Mouse (Mus musculus) heart, embryonic 11.5 days (tissue): ENCODE data around the gene Orc3. TPM values are rescaled to one million over a fixed set of nuclear protein-coding genes. Genes with fewer than 3 reads are reported as not detected.

Source experiments
- ATAC-seq: fragments of 200-750 bp; cut with Nextera tagmentation; replicated peaks from 2 replicates; pipeline ENCODE4 v1.8.0; 2017; ENCODE audit warnings: moderate library complexity; ENCODE audit not compliant: insufficient number of reproducible peaks, low FRiP score, low TSS enrichment
- H3K27ac ChIP-seq: fragments of 300-500 bp; sonication (generic); 2 replicates; pipeline ENCODE4 v1.5.1; 2014; ENCODE audit warnings: mild to moderate bottlenecking, low read depth, low read length
- H3K27me3 ChIP-seq: fragments of 300-500 bp; sonication (generic); 2 replicates; pipeline ENCODE4 v1.6.1; 2014; ENCODE audit warnings: mild to moderate bottlenecking, low read length, mixed read lengths; ENCODE audit not compliant: control insufficient read depth, insufficient read depth
- H3K36me3 ChIP-seq: fragments of 300-500 bp; sonication (generic); 2 replicates; pipeline ENCODE4 v1.6.1; 2014; ENCODE audit warnings: mild to moderate bottlenecking, low read length, moderate library complexity, mixed read lengths; ENCODE audit not compliant: control insufficient read depth, insufficient read depth
- H3K4me1 ChIP-seq: fragments of 300-500 bp; sonication (generic); 2 replicates; pipeline ENCODE4 v1.6.1; 2014; ENCODE audit warnings: low read length; ENCODE audit not compliant: control insufficient read depth, insufficient read depth
- H3K4me2 ChIP-seq: fragments of 300-500 bp; sonication (generic); 2 replicates; pipeline ENCODE4 v1.6.1; 2014; ENCODE audit warnings: mild to moderate bottlenecking, moderate library complexity
- H3K4me3 ChIP-seq: fragments of 300-500 bp; sonication (generic); 2 replicates; pipeline ENCODE4 v1.5.1; 2014; ENCODE audit warnings: low read depth, low read length
- H3K9ac ChIP-seq: fragments of 300-500 bp; sonication (generic); 2 replicates; pipeline ENCODE4 v1.6.1; 2014; ENCODE audit warnings: mild to moderate bottlenecking, low read depth, low read length, moderate library complexity
- H3K9me3 ChIP-seq: fragments of 300-500 bp; sonication (generic); replicated peaks from 2 replicates; pipeline ENCODE4 v1.6.1; 2016; ENCODE audit warnings: low read length; ENCODE audit not compliant: control insufficient read depth
- WGBS: fragments of 180-500 bp; shearing (Covaris S2); extraction: QIAGEN DNeasy Blood & Tissue Kit; methylation state at CpG from one replicate; pipeline ENCODE4 v1.1.7; 2014; ENCODE audit not compliant: insufficient replicate concordance; 5-methylcytosine and 5-hydroxymethylcytosine counted together
- polyA plus RNA-seq: library from polyadenylated mRNA; unstranded; fragments of >200 nt; fragmentation: Nextera tagmentation; extraction: Ambion mirVana; gene quantifications from 2 replicates; pipeline ENCODE4 v1.2.1, GENCODE M21; 2014

The Orc3 gene
- polyA plus RNA-seq, 1 experiment from 2014 or later, result 84.7 TPM

GRCm38 (mm10) chr4:34551098-34551809, 63.5 kb downstream of the Orc3 start:
- Histone ChIP-seq H3K27me3 (no peaks in the 10 kb centered on the region), H3K4me3 (peak overlapping the region; percentile 88), H3K4me2 (peak overlapping the region; percentile 78), H3K27ac (peak overlapping the region; percentile 92), H3K9me3 (no peaks in the 10 kb centered on the region), H3K4me1 (peaks cover 15% of the 10 kb centered on the region), H3K9ac (peak overlapping the region; percentile 99), H3K36me3 (no peaks in the 10 kb centered on the region)
- under 1% methylated on average over 48 of the region's 50 CpGs for WGBS
- peak; percentile 60 for ATAC-seq

GRCm38 (mm10) chr4:34550748-34551097, 64.0 kb downstream of the Orc3 start, which contains the start of gene Akirin2:
Akirin2 (plus strand) TSS chr4:34550937.
- H3K4me2 ChIP-seq, result peak within 1 kb of the TSS; percentile 78
- peak within 1 kb of the TSS; percentile 92 for H3K27ac ChIP-seq
- H3K36me3 ChIP-seq, result no peaks in the 10 kb centered on the region
- peak; percentile 49 for ATAC-seq
- peaks cover 12% of the 10 kb centered on the region for H3K4me1 ChIP-seq
- no peaks in the 10 kb centered on the region for H3K27me3 ChIP-seq
- peak within 1 kb of the TSS; percentile 99 for H3K9ac ChIP-seq
- 1% methylated on average over 53 of the region's 53 CpGs for WGBS
- no peaks in the 10 kb centered on the region for H3K9me3 ChIP-seq
- peak within 1 kb of the TSS; percentile 88 for H3K4me3 ChIP-seq

- 4% methylated on average over 38 of the region's 38 CpGs for WGBS
- peak; percentile 91 for ATAC-seq
- H3K27ac ChIP-seq, result peak overlapping the region; percentile 92
- no peaks in the 10 kb centered on the region for H3K27me3 ChIP-seq
- H3K4me1 ChIP-seq, result peaks cover 9% of the 10 kb centered on the region
- H3K4me3 ChIP-seq, result peak overlapping the region; percentile 88
- peak overlapping the region; percentile 99 for H3K9ac ChIP-seq
- no peaks in the 10 kb centered on the region for H3K9me3 ChIP-seq
- H3K4me2 ChIP-seq, result peak overlapping the region; percentile 78
- H3K36me3 ChIP-seq, result no peaks in the 10 kb centered on the region
These were observed 64.6 kb downstream of the Orc3 start for GRCm38 (mm10) chr4:34549981-34550747.

GRCm38 (mm10) chr4:34529941-34530340, 84.8 kb downstream of the Orc3 start:
- H3K4me2 ChIP-seq, result no peak overlapping the region
- H3K36me3 ChIP-seq, result no peaks in the 10 kb centered on the region
- 0 out of 2 replicates have a peak, but pooled peaks cover 4% of the 10 kb centered on the region for H3K9me3 ChIP-seq
- no peak for ATAC-seq
- H3K9ac ChIP-seq, result no peak overlapping the region
- WGBS, result 83% methylated on average over 6 of the region's 6 CpGs
- no peaks in the 10 kb centered on the region for H3K27me3 ChIP-seq
- no peak overlapping the region for H3K27ac ChIP-seq
- no peaks in the 10 kb centered on the region for H3K4me1 ChIP-seq
- no peak overlapping the region for H3K4me3 ChIP-seq

GRCm38 (mm10) chr4:34529379-34529778, 85.4 kb downstream of the Orc3 start:
- H3K27ac ChIP-seq, result no peak overlapping the region
- ATAC-seq, result no peak
- no peak overlapping the region for H3K4me3 ChIP-seq
- H3K27me3 ChIP-seq, result no peaks in the 10 kb centered on the region
- no peak overlapping the region for H3K4me2 ChIP-seq
- WGBS, result 64% methylated on average over 4 of the region's 4 CpGs
- H3K9ac ChIP-seq, result no peak overlapping the region
- H3K36me3 ChIP-seq, result no peaks in the 10 kb centered on the region
- H3K9me3 ChIP-seq, result 0 out of 2 replicates have a peak, but pooled peaks cover 2% of the 10 kb centered on the region
- no peaks in the 10 kb centered on the region for H3K4me1 ChIP-seq

GRCm38 (mm10) chr4:34528430-34529100, 86.2 kb downstream of the Orc3 start:
- Histone ChIP-seq H3K27ac (no peak overlapping the region), H3K4me2 (no peak overlapping the region), H3K9me3 (no peaks in the 10 kb centered on the region), H3K9ac (no peak overlapping the region), H3K4me1 (no peaks in the 10 kb centered on the region), H3K36me3 (no peaks in the 10 kb centered on the region), H3K4me3 (no peak overlapping the region), H3K27me3 (no peaks in the 10 kb centered on the region)
- 79% methylated on average over 1 of the region's 1 CpGs for WGBS
- no peak for ATAC-seq

- Histone ChIP-seq H3K9me3 (no peaks in the 10 kb centered on the region), H3K4me1 (no peaks in the 10 kb centered on the region), H3K9ac (no peak overlapping the region), H3K36me3 (no peaks in the 10 kb centered on the region), H3K27me3 (no peaks in the 10 kb centered on the region), H3K4me3 (no peak overlapping the region), H3K4me2 (no peak overlapping the region), H3K27ac (no peak overlapping the region)
- 84% methylated on average over 3 of the region's 3 CpGs for whole genome bisulfite sequencing
- no peak for ATAC-seq
These were observed 88.0 kb downstream of the Orc3 start for GRCm38 (mm10) chr4:34526771-34527170.

- H3K36me3 ChIP-seq, result no peaks in the 10 kb centered on the region
- H3K9me3 ChIP-seq, result no peaks in the 10 kb centered on the region
- no peaks in the 10 kb centered on the region for H3K27me3 ChIP-seq
- no peak overlapping the region for H3K4me2 ChIP-seq
- H3K9ac ChIP-seq, result no peak overlapping the region
- WGBS, result 76% methylated on average over 4 of the region's 4 CpGs
- H3K27ac ChIP-seq, result no peak overlapping the region
- no peak for ATAC-seq
- H3K4me1 ChIP-seq, result no peaks in the 10 kb centered on the region
- no peak overlapping the region for H3K4me3 ChIP-seq
These were observed 91.2 kb downstream of the Orc3 start for GRCm38 (mm10) chr4:34523586-34523985.
